Mouse (Mus musculus) forebrain, embryonic 14.5 days (tissue): ENCODE measurements at regions not wholly inside any gene's neighbourhood (a gene's known extent, or its start where the extent isn't known, plus 50 kb on each side); places are given as distances from the start of the nearest gene placed in this dataset.
A peak's percentile ranks its signal among the peaks of the same experiment; 100 is the strongest.

ENCODE experiments used
- ATAC-seq: fragments of 200-750 bp; cut with Nextera tagmentation; 2 replicates; pipeline ENCODE4 v1.8.0; 2017; ENCODE audit warnings: mild to moderate bottlenecking, moderate library complexity
- DNase-seq: peaks from one replicate; pipeline ENCODE4 v3.0.0-alpha.2; 2015; ENCODE audit warnings: low spot score
- H3K27ac ChIP-seq: fragments of 300-500 bp; sonication (generic); 2 replicates; pipeline ENCODE4 v1.5.1; 2014; ENCODE audit warnings: low read depth, mild to moderate bottlenecking, control low read depth, low read length, moderate library complexity
- H3K27me3 ChIP-seq: fragments of 300-500 bp; sonication (generic); replicated peaks from 2 replicates; pipeline ENCODE4 v1.6.1; 2014; ENCODE audit warnings: low read length, control low read depth, mixed read lengths; ENCODE audit not compliant: control insufficient read depth, insufficient read depth
- H3K36me3 ChIP-seq: fragments of 300-500 bp; sonication (generic); 2 replicates; pipeline ENCODE4 v1.6.1; 2014; ENCODE audit warnings: low read length, control low read depth; ENCODE audit not compliant: control insufficient read depth, insufficient read depth
- H3K4me1 ChIP-seq: fragments of 300-500 bp; sonication (generic); 2 replicates; pipeline ENCODE4 v1.6.1; 2014; ENCODE audit warnings: antibody characterized with exemption, low read length, control low read depth; ENCODE audit not compliant: control insufficient read depth, insufficient read depth
- H3K4me2 ChIP-seq: fragments of 300-500 bp; sonication (generic); 2 replicates; pipeline ENCODE4 v1.6.1; 2014; ENCODE audit warnings: mild to moderate bottlenecking, control low read depth, low read length
- H3K4me3 ChIP-seq: fragments of 300-500 bp; sonication (generic); 2 replicates; pipeline ENCODE4 v1.5.1; 2014; ENCODE audit warnings: low read depth, low read length, control low read depth
- H3K9ac ChIP-seq: fragments of 300-500 bp; sonication (generic); 2 replicates; pipeline ENCODE4 v1.6.1; 2014; ENCODE audit warnings: mild to moderate bottlenecking, low read length, control low read depth, moderate library complexity
- H3K9me3 ChIP-seq: fragments of 300-500 bp; sonication (generic); replicated peaks from 2 replicates; pipeline ENCODE4 v1.6.1; 2016; ENCODE audit warnings: low read length, control low read depth, mixed read lengths; ENCODE audit not compliant: control insufficient read depth
- WGBS: fragments of 180-500 bp; shearing (Covaris S2); extraction: QIAGEN DNeasy Blood & Tissue Kit; methylation state at CpG from one replicate; pipeline ENCODE4 v1.1.7; 2014; 5-methylcytosine and 5-hydroxymethylcytosine counted together

DNA sequence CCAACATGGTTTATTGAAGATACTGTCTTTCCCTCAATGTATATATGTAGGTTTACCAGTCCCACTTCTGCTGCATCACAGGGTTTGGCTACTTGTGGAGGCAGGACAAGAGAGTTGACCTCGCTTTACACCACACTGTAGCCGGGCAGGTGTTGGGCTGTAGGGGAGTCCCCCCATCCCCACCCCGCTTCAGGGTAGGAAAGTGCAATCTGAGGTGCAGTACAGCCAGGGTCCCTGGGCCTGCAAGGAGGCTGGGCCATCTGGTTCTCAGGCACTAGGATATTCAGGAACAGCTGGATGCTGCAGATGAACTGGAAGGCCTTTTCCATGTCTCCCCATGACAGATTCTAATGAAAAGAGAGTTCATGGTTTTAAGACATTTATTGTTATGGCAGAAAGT, 142.0 kb downstream of the Sis start:
- 89% methylated on average over 3 of the region's 3 CpGs for WGBS
- Histone ChIP-seq H3K4me2 (no peak overlapping the region), H3K27ac (no peak overlapping the region), H3K36me3 (no peaks in the 10 kb centered on the region), H3K9me3 (no peaks in the 10 kb centered on the region), H3K4me1 (no peaks in the 10 kb centered on the region), H3K9ac (no peak overlapping the region), H3K27me3 (no peaks in the 10 kb centered on the region), H3K4me3 (no peak overlapping the region)
- ATAC-seq (no peak), DNase-seq (no peak)

DNA sequence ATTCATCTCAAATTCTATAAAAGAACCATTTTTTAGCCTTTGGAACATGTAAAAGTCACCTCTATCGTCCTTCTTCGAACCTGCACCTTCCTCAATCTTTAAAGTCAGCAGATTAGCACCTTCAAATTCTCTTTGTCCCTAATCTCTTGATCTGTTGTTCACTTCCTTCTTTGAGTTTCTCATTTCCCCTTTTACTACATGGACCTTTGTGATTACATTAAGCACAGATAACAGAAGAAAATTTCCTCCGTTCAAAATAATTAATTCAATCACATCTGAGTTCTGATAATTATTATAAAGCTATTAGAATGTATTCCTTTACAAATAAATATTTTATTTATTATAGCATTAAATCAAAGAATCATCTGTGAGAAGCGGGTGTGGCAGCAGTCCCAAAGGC, 144.5 kb downstream of the Sis start:
- no peak overlapping the region for H3K9ac ChIP-seq
- DNase-seq (no peak), ATAC-seq (no peak)
- H3K4me3 ChIP-seq: no peak overlapping the region
- H3K27ac ChIP-seq: no peak overlapping the region
- H3K4me2 ChIP-seq: no peak overlapping the region
- no peaks in the 10 kb centered on the region for H3K4me1 ChIP-seq
- 71% methylated on average over 4 of the region's 4 CpGs for WGBS
- no peaks in the 10 kb centered on the region for H3K27me3 ChIP-seq
- H3K36me3 ChIP-seq: no peaks in the 10 kb centered on the region
- H3K9me3 ChIP-seq: no peaks in the 10 kb centered on the region

GRCm38 (mm10) chr3:72790611-72791010, 177.1 kb downstream of the Sis start:
- Histone ChIP-seq H3K4me1 (no peaks in the 10 kb centered on the region), H3K9me3 (no peaks in the 10 kb centered on the region), H3K9ac (no peak overlapping the region), H3K4me3 (no peak overlapping the region), H3K36me3 (no peaks in the 10 kb centered on the region), H3K27me3 (no peaks in the 10 kb centered on the region), H3K27ac (no peak overlapping the region), H3K4me2 (no peak overlapping the region)
- peak; percentile 91 for ATAC-seq
- DNase-seq: peak; percentile 80
- 2% methylated on average over 5 of the region's 5 CpGs for WGBS
